Mouse (Mus musculus) splenic B cell, adult 2 months (primary cell): ENCODE measurements at regions not wholly inside any gene's neighbourhood (a gene's known extent, or its start where the extent isn't known, plus 50 kb on each side); places are given as distances from the start of the nearest gene placed in this dataset.

ENCODE experiments used
- DNase-seq: peaks from one replicate; pipeline ENCODE4 v3.0.0-alpha.2; 2011; ENCODE audit warnings: low read depth, low spot score
- H3K27me3 ChIP-seq: 2 replicates; pipeline ENCODE4 v1.6.1; 2012; ENCODE audit warnings: mild to moderate bottlenecking, low read length, moderate library complexity, mixed read lengths; ENCODE audit not compliant: control insufficient read depth, poor library complexity, insufficient read depth, severe bottlenecking
- H3K36me3 ChIP-seq: 2 replicates; pipeline ENCODE4 v1.6.1; 2012; ENCODE audit warnings: mild to moderate bottlenecking, low read length, moderate library complexity, mixed read lengths; ENCODE audit not compliant: control insufficient read depth, poor library complexity, insufficient read depth, severe bottlenecking

GRCm38 (mm10) chr10:67388755-67389154 lies 103.7 kb upstream of the Nrbf2 start:
- DNase-seq, result no peak
- Histone ChIP-seq H3K27me3 (no peaks in the 10 kb centered on the region; the same call in 1 of the 2 replicates), H3K36me3 (no peaks in the 10 kb centered on the region)

GRCm38 (mm10) chr10:67400434-67400833 lies 115.3 kb upstream of the Nrbf2 start:
- H3K27me3 ChIP-seq, result no peaks in the 10 kb centered on the region
- DNase-seq, result peak; percentile 61
- no peaks in the 10 kb centered on the region for H3K36me3 ChIP-seq

GRCm38 (mm10) chr10:67401409-67401808 lies 116.3 kb upstream of the Nrbf2 start:
- DNase-seq, result no peak
- no peaks in the 10 kb centered on the region for H3K36me3 ChIP-seq
- no peaks in the 10 kb centered on the region for H3K27me3 ChIP-seq

GRCm38 (mm10) chr10:67417529-67417928 lies 117.7 kb upstream of the Egr2 start:
- Histone ChIP-seq H3K36me3 (no peaks in the 10 kb centered on the region), H3K27me3 (no peaks in the 10 kb centered on the region; the same call in 1 of the 2 replicates)
- DNase-seq, result no peak

GRCm38 (mm10) chr10:67420761-67421160 lies 114.5 kb upstream of the Egr2 start:
- no peaks in the 10 kb centered on the region for H3K36me3 ChIP-seq
- H3K27me3 ChIP-seq, result no peaks in the 10 kb centered on the region; the same call in 1 of the 2 replicates
- no peak for DNase-seq

GRCm38 (mm10) chr10:67425407-67425806 lies 109.9 kb upstream of the Egr2 start:
- no peak for DNase-seq
- H3K27me3 ChIP-seq, result no peaks in the 10 kb centered on the region
- H3K36me3 ChIP-seq, result no peaks in the 10 kb centered on the region

- no peaks in the 10 kb centered on the region for H3K27me3 ChIP-seq
- no peak for DNase-seq
- H3K36me3 ChIP-seq, result no peaks in the 10 kb centered on the region
Measured at GRCm38 (mm10) chr10:67427220-67427619, 108.1 kb upstream of the Egr2 start.

GRCm38 (mm10) chr10:67430805-67431204 lies 104.5 kb upstream of the Egr2 start:
- H3K36me3 ChIP-seq, result no peaks in the 10 kb centered on the region
- no peaks in the 10 kb centered on the region for H3K27me3 ChIP-seq
- DNase-seq, result peak; percentile 15

- H3K27me3 ChIP-seq, result no peaks in the 10 kb centered on the region
- no peak for DNase-seq
- H3K36me3 ChIP-seq, result no peaks in the 10 kb centered on the region
Measured at GRCm38 (mm10) chr10:67439042-67439635, 96.1 kb upstream of the Egr2 start.

- no peak for DNase-seq
- Histone ChIP-seq H3K36me3 (no peaks in the 10 kb centered on the region), H3K27me3 (no peaks in the 10 kb centered on the region)
Measured at GRCm38 (mm10) chr10:67439844-67440243, 95.4 kb upstream of the Egr2 start.

GRCm38 (mm10) chr10:67441243-67441642 lies 94.0 kb upstream of the Egr2 start:
- Histone ChIP-seq H3K27me3 (no peaks in the 10 kb centered on the region), H3K36me3 (no peaks in the 10 kb centered on the region)
- DNase-seq, result no peak

- Histone ChIP-seq H3K27me3 (no peaks in the 10 kb centered on the region), H3K36me3 (no peaks in the 10 kb centered on the region)
- no peak for DNase-seq
Measured at GRCm38 (mm10) chr10:67448875-67449274, 86.4 kb upstream of the Egr2 start.

GRCm38 (mm10) chr10:67454149-67454548 lies 81.1 kb upstream of the Egr2 start:
- Histone ChIP-seq H3K27me3 (no peaks in the 10 kb centered on the region), H3K36me3 (no peaks in the 10 kb centered on the region)
- DNase-seq, result no peak

- no peaks in the 10 kb centered on the region for H3K27me3 ChIP-seq
- DNase-seq, result no peak
- H3K36me3 ChIP-seq, result no peaks in the 10 kb centered on the region
Measured at GRCm38 (mm10) chr10:67458447-67459272, 76.6 kb upstream of the Egr2 start.

- no peak for DNase-seq
- Histone ChIP-seq H3K27me3 (no peaks in the 10 kb centered on the region), H3K36me3 (no peaks in the 10 kb centered on the region)
Measured at GRCm38 (mm10) chr10:67461321-67461720, 74.0 kb upstream of the Egr2 start.
